Mouse (Mus musculus) liver, embryonic 14.5 days (tissue): Measurements from ENCODE around the gene Acer1. TPM values are rescaled to one million over a fixed set of nuclear protein-coding genes. Genes with fewer than 3 reads are reported as not detected.

Source experiments
- ATAC-seq: fragments of 200-750 bp; cut with Nextera tagmentation; 2 replicates; pipeline ENCODE4 v1.8.0; 2017; ENCODE audit warnings: moderate number of reproducible peaks, mild to moderate bottlenecking, moderate library complexity; ENCODE audit not compliant: insufficient read depth
- DNase-seq, 3 experiments: peaks; one replicate each; pipeline ENCODE4 v3.0.0-alpha.2; 2012 to 2013; ENCODE audit warnings: low read depth in 3 of 3, low spot score in 3 of 3
- H3K27ac ChIP-seq: fragments of 300-500 bp; sonication (generic); 2 replicates; pipeline ENCODE4 v1.5.1; 2014; ENCODE audit warnings: moderate library complexity, mild to moderate bottlenecking, control low read depth, inconsistent platforms
- H3K27me3 ChIP-seq: fragments of 300-500 bp; sonication (generic); 2 replicates; pipeline ENCODE4 v1.6.1; 2014; ENCODE audit warnings: mild to moderate bottlenecking, low read length, moderate library complexity; ENCODE audit not compliant: control insufficient read depth, insufficient read depth
- H3K36me3 ChIP-seq: fragments of 300-500 bp; sonication (generic); replicated peaks from 2 replicates; pipeline ENCODE4 v1.6.1; 2014; ENCODE audit warnings: low read depth; ENCODE audit not compliant: control insufficient read depth, insufficient read depth
- H3K4me1 ChIP-seq, 2 experiments: fragments of 200-500 bp in 1 of 2; fragments of 300-500 bp in 1 of 2; sonication (generic) in 1 of 2; replicated peaks; 2 replicates each; pipeline ENCODE4 v1.6.1; 2012 to 2014; ENCODE audit warnings: antibody characterized with exemption in 1 of 2, inconsistent platforms in 1 of 2, low read length in 1 of 2; ENCODE audit not compliant: control insufficient read depth in 2 of 2, insufficient read depth in 2 of 2
- H3K4me2 ChIP-seq: fragments of 300-500 bp; sonication (generic); 2 replicates; pipeline ENCODE4 v1.6.1; 2014; ENCODE audit warnings: low read depth, mild to moderate bottlenecking, control low read depth, moderate library complexity
- H3K4me3 ChIP-seq, 2 experiments: fragments of 200-500 bp in 1 of 2; fragments of 300-500 bp in 1 of 2; sonication (generic) in 1 of 2; 2 replicates each; pipeline ENCODE4 v1.5.1; 2012 to 2014; ENCODE audit warnings: low read depth in 2 of 2, low read length in 2 of 2, mild to moderate bottlenecking in 2 of 2, control low read depth in 1 of 2, inconsistent platforms in 1 of 2, moderate library complexity in 1 of 2; ENCODE audit not compliant: insufficient read depth in 1 of 2
- H3K9ac ChIP-seq: fragments of 300-500 bp; sonication (generic); replicated peaks from 2 replicates; pipeline ENCODE4 v1.6.1; 2014; ENCODE audit warnings: mild to moderate bottlenecking, control low read depth, moderate library complexity
- H3K9me3 ChIP-seq: fragments of 300-500 bp; sonication (generic); 2 replicates; pipeline ENCODE4 v1.6.1; 2016; ENCODE audit warnings: low read length, mixed read lengths; ENCODE audit not compliant: control insufficient read depth
- CTCF ChIP-seq: IDR thresholded peaks from 2 replicates; pipeline ENCODE4 v1.5.1; 2016; ENCODE audit warnings: antibody characterized with exemption, low read depth, control low read depth
- EP300 ChIP-seq: IDR thresholded peaks from 2 replicates; pipeline ENCODE4 v1.6.1; 2016; ENCODE audit warnings: antibody characterized with exemption, low read depth
- WGBS: fragments of 180-500 bp; shearing (Covaris S2); extraction: QIAGEN DNeasy Blood & Tissue Kit; methylation state at CpG from one replicate; pipeline ENCODE4 v1.1.7; 2014; ENCODE audit not compliant: insufficient replicate concordance; 5-methylcytosine and 5-hydroxymethylcytosine counted together
- polyA plus RNA-seq, 2 experiments: library from polyadenylated mRNA; depleted of rRNA in 1 of 2; stranded (reverse) in 1 of 2; unstranded in 1 of 2; fragments of >200 nt; fragmentation: Nextera tagmentation in 1 of 2; extraction: Ambion mirVana in 1 of 2; gene quantifications; 2 replicates each; pipeline versions ENCODE4 v1.2.1 to v1.2.3; 2012 to 2014

Gene Acer1
- polyA plus RNA-seq, 2 experiments, result not detected

DNA sequence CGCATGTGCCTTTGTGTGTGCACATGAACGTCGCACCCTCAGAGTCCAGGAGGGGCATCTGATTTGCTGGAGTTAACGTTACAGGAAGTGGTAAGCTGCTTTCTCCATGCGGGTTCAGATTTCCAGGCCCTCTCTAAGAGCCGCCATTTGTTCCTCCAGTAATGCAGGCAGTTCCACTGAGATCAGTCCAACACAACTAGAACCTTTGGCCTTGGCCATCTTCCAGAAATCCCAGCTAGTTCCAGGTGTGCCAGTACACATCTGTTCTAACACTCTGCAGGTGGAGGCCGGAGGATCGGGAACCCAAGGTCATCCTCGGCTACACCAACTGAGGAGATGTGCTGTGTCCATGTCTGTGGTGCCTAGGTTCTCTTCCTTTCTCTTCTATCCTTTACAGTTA is 3.0 kb upstream of the Acer1 start:
- Histone ChIP-seq H3K36me3 (no peaks in the 10 kb centered on the region), H3K9me3 (no peaks in the 10 kb centered on the region), H3K27me3 (no peaks in the 10 kb centered on the region), H3K27ac (no peak overlapping the region), H3K4me1 (0 out of 4 replicates have a peak, but pooled peaks cover 0 to 2% of the 10 kb centered on the region in 2 experiments), H3K4me3 (no peak overlapping the region), H3K4me2 (no peak overlapping the region), H3K9ac (no peak overlapping the region)
- DNase-seq, result no peak
- 56% methylated on average over 9 of the region's 9 CpGs for WGBS
- no peak for ATAC-seq
- TF ChIP-seq EP300 (no peak), CTCF (no peak)

DNA sequence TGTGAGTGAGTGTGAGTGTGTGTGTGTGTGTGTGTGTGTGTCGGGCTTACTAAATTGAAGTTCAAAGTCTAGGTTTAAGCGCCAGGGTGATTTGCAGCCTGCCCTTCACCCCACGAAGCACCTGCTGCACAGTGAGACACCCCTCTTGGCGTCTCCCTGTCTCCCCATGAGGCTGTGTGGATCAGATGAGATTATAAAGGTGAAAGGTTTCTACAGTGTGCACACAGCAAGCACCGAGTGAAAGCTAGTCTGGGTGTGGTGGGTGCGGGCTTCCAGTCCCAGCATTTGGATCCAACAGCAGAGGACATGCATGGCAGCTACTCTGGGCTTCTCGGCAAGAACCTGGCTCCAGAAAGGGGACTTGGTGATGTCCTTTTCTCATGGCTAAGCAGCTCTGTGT is 877 bp downstream of the Acer1 start:
- no peak overlapping the region for H3K9ac ChIP-seq
- H3K4me3 ChIP-seq, result no peak overlapping the region
- H3K4me1 ChIP-seq, result no peaks in the 10 kb centered on the region
- H3K27me3 ChIP-seq, result no peaks in the 10 kb centered on the region
- no peak for DNase-seq
- 54% methylated on average over 7 of the region's 7 CpGs for WGBS
- H3K4me2 ChIP-seq, result no peak overlapping the region
- H3K9me3 ChIP-seq, result no peaks in the 10 kb centered on the region
- TF ChIP-seq EP300 (no peak), CTCF (no peak)
- no peak overlapping the region for H3K27ac ChIP-seq
- H3K36me3 ChIP-seq, result no peaks in the 10 kb centered on the region
- no peak for ATAC-seq

GRCm38 (mm10) chr17:56979524-56979923 is 2.4 kb downstream of the Acer1 start:
- Histone ChIP-seq H3K27ac (no peak overlapping the region), H3K9me3 (no peaks in the 10 kb centered on the region), H3K9ac (no peak overlapping the region), H3K4me1 (peaks cover 0 to under 1% of the 10 kb centered on the region in 2 experiments; a peak in 2 of 4 replicates), H3K4me3 (no peak overlapping the region), H3K4me2 (no peak overlapping the region), H3K36me3 (no peaks in the 10 kb centered on the region), H3K27me3 (no peaks in the 10 kb centered on the region)
- DNase-seq (no peak), ATAC-seq (no peak)
- WGBS, result 27% methylated on average over 8 of the region's 8 CpGs
- no peak for TF ChIP-seq CTCF
- no peak for TF ChIP-seq EP300

DNA sequence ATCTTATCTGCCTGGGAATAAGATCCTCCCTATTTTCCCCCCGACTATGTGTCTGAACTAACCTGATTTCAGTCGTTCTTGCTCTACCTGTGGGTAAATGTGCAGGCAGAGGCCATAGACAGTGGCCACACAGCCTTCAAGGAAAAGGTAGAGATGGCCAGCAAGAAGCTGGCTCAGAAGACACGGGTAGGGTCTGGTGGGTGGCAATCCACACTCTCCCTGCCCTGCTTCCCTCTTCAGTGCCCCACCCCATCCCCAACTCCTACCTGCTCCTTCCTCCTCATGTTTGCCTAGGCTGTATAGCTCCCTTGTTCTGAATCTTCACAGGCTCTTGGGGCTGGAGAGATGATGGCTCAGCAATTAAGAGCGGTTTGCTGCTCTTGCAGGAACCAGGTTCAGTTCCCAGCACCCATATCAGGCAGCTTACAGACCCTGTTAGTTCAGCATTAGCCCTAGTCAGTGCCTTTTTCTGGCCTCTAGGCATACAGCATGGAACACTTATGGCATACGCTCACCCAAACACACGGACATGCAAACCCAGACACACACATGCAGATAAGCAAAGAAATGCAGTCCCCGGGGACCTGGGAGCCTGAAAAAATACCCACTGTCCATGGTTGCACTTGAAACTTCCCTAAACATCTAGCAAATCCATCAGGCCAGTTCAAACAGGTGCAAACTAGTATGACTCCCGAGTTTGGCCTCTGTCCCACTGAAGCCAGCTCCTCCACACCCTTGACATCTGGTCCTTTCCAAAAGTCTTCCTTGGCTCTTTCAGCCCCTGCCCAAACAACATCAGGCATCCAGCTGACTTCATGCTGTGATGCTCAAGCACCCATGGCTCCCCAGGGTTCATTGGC is 5.2 kb downstream of the Acer1 start:
- H3K9me3 ChIP-seq, result no peaks in the 10 kb centered on the region
- H3K9ac ChIP-seq, result no peak overlapping the region
- H3K4me2 ChIP-seq, result no peak overlapping the region
- 52% methylated on average over 8 of the region's 8 CpGs for WGBS
- H3K27me3 ChIP-seq, result no peaks in the 10 kb centered on the region
- H3K4me3 ChIP-seq, result no peak overlapping the region
- TF ChIP-seq EP300 (no peak), CTCF (no peak)
- peaks cover 0 to 2% of the 10 kb centered on the region in 2 experiments; a peak in 2 of 4 replicates for H3K4me1 ChIP-seq
- no peak for ATAC-seq
- H3K36me3 ChIP-seq, result no peaks in the 10 kb centered on the region
- DNase-seq, result no peak
- no peak overlapping the region for H3K27ac ChIP-seq

- Histone ChIP-seq H3K4me1 (peaks cover 0 to 2% of the 10 kb centered on the region in 2 experiments; a peak in 2 of 4 replicates), H3K36me3 (no peaks in the 10 kb centered on the region), H3K4me2 (no peak overlapping the region), H3K4me3 (no peak overlapping the region), H3K9ac (no peak overlapping the region), H3K9me3 (no peaks in the 10 kb centered on the region), H3K27me3 (no peaks in the 10 kb centered on the region), H3K27ac (no peak overlapping the region)
- WGBS, result 51% methylated on average over 3 of the region's 3 CpGs
- DNase-seq (no peak), ATAC-seq (no peak)
- no peak for TF ChIP-seq EP300
- no peak for TF ChIP-seq CTCF
Observed at GRCm38 (mm10) chr17:56975391-56975790, 6.5 kb downstream of the Acer1 start.
